Mouse (Mus musculus) heart, adult 11 months (tissue): Measurements from ENCODE around the gene Trim37.

ENCODE experiments used
- DNase-seq: peaks from one replicate; pipeline ENCODE4 v3.0.0; 2022

The Trim37 gene

GRCm38 (mm10) chr11:87126824-87127816, at the start of gene Trim37:
Trim37 (plus strand) TSS chr11:87127077.
- DNase-seq, result peak; percentile 99

DNA sequence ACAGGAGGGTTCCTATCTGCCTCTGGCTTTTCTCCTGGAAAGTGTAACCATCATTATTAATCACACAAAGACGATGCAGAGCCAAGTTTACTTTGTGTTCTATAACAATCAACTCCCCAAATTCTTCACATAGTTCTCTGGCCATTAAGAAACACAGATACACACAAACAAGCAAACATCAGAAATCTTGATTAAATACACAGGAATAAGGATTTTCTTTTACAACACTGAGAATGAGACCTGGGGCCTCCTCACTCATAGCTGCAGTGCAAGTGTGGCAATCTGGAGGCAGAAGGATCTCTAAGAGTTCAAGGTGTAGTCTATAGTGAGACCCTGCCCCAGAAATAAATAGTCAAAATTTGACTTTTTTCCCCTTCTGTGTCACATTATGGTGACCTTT, 43.2 kb upstream of the Trim37 start:
- no peak for DNase-seq

GRCm38 (mm10) chr11:87085461-87085860, 41.4 kb upstream of the Trim37 start:
- DNase-seq, result peak; percentile 90

DNA sequence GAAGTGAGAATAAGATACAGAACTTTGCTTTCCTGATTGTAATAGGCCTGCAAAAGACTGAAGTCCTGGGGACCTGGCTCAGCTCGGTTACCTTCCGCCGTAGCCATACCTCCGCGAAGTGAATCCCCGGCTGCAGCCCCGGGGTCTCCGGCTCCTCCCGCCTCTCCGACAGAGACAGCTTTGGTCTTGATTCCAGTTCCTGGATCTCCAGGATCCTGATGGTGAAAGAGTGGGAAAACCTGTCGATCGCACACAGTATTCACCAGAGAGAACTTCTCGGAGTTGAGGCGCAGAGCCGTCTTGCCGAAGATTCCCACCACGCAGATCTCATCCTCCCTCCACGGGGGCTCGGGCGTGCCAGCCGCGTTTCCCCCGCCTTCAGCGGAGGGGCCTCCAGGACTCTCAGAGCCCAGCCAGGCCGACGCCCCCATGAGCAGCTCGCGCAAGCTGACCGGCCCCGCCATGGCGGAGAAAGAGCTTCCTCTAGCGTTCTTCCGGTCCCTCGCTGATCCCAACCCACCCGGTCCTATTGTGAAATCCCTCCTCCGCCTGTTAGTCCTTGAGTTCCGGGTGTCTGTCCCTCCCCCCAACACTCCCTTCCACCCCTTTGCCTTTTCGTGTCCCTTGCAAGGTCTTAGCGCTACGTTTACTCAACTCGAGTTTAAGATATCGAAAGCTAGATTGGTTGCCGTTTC, 40.4 kb upstream of the Trim37 start, which contains the start of gene Smg8:
TSS of gene Smg8 (minus strand) at position 485 of the 695 bp plus-strand sequence.
- peak; percentile 98 for DNase-seq

GRCm38 (mm10) chr11:87087142-87087541, 39.7 kb upstream of the Trim37 start:
- DNase-seq, result no peak

DNA sequence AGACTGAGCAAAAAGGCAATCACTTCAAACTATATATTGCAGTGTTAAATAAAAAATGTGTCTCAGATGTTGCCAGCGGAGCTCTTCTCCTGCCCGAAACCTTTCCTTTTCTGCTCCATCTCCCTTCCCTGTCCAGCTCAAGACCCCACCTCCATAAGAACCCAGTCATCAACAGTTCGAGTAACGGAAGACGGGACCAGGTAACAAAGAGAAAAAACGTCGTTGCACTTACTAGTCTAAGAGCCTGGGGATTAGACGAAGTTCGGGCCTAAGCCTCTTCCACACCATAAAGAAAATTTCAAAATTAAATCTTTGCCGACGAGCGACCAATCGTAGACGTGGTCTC, 18.5 kb upstream of the Trim37 start, which contains the start of gene Prr11:
TSS of gene Prr11 (minus strand) at position 300 of the 346 bp plus-strand sequence.
- DNase-seq, result no peak

GRCm38 (mm10) chr11:87108755-87109518, 17.9 kb upstream of the Trim37 start, which contains the start of gene Ska2:
Ska2 (plus strand) TSS chr11:87109234.
- DNase-seq, result peak; percentile 100

DNA sequence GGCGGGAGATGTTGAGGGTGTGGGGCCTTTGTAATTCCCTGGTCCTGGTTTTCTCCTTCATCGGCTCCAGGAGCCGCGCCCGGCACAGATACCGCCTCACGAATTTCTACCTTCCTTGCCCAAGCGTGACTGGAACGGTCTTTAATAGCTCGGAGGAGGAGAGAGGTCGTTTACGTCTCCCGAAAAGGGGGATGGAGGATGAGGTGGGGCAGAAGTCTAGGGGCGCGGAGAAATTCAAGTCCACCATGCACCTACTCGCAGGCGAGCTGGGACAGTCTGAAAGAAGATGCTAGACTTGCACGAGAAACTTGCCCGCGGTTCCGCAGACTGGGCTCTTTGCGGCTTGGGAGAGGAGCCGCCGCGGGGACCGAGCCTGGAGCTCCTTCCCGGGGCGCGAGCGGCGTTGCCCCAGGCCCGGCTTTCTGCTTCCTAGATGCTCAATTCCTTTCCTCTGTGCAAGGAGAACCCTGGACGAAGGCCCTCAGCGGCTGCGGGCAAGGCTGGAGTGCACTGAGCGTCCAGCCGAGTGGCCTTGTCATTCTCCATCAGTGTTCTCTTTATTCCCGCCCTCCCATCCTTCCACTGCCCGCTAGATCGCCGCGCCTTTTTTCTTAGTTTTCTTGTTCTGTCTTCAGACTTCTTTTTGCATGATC, 17.2 kb upstream of the Trim37 start:
- no peak for DNase-seq

- DNase-seq, result no peak
Measured at GRCm38 (mm10) chr11:87110172-87110909, 16.5 kb upstream of the Trim37 start.

DNA sequence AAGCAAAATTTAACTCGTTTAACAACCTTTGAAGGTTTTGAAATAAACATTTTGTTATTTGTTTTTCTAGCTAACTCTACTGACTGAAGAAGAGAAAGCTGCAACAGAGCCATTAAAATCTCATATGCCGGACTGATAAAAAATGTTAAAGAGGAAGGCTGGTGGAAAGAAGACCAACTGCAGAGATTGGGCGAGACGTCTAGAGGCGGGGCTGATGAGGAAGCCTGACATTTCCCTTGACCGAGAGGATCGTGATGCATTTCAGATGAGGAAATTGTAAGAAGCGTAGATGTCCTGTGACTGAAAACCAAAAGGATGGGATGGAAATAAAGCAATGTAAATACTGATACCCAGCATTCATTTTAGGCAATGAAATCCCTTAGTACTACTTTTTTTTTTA, 5.0 kb upstream of the Trim37 start:
- no peak for DNase-seq

DNA sequence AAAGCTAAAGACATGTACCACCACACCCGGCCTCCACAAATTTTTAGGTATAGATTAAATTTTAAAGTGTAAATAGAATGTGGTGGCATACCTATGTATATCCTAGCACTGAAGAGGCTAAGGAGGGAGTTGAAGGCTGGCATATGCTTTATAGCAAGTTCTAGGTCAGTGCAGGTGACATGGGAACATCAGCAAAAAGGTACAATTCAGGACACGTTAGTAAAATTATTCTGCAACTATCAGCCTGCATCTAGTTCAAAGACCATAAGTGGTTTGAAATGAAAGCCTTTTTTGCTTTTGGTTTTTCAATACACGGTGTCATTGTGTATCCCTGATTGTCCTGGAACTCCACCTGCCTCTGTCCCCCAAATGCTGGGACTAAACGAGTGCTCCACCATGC, 1.3 kb upstream of the Trim37 start:
- DNase-seq, result no peak

- DNase-seq, result no peak
Measured at GRCm38 (mm10) chr11:87126281-87126823, 525 bp upstream of the Trim37 start.

GRCm38 (mm10) chr11:87136233-87136632, 9.4 kb downstream of the Trim37 start:
- no peak for DNase-seq

GRCm38 (mm10) chr11:87158012-87158411, 31.1 kb downstream of the Trim37 start:
- peak; percentile 28 for DNase-seq

DNA sequence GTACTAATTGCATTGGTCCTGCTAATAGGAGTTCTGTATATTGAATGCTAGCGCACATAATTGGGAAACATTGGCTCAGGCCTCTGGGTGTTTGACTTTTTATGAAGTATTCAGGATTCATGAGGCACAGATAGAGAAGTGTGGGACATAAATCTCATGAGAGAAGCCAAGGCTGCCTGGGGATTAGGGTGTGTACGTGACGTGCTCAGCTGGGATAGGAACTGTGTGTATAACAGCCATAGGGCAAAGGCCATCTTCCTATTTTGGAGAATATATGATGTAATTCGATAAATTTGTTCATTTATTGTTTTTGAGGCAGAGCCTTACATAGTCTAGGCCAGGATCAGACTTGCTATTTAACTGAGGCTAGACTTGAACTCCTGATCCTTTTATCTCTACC, 35.8 kb downstream of the Trim37 start:
- DNase-seq, result peak; percentile 50

DNA sequence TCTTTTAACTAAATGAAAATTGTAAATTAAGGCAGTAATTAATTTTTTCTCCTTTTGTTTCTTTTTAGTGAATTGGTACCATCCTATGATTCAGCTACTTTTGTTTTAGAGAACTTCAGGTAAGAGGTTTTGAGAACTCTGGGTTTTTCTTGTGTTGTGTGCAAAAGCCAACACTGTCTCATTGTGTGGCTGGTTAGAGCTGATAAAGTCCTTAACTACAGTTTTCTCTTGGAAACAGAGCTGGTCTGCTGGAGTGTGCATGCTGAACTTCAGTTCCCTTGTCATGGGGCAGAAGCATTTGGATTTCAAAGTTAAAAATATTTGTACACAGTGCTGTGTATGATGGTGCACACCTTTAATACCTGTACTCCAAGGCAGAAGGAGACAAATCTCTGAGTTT, 36.9 kb downstream of the Trim37 start:
- no peak for DNase-seq

- no peak for DNase-seq
Measured at GRCm38 (mm10) chr11:87173625-87174024, 46.7 kb downstream of the Trim37 start.

DNA sequence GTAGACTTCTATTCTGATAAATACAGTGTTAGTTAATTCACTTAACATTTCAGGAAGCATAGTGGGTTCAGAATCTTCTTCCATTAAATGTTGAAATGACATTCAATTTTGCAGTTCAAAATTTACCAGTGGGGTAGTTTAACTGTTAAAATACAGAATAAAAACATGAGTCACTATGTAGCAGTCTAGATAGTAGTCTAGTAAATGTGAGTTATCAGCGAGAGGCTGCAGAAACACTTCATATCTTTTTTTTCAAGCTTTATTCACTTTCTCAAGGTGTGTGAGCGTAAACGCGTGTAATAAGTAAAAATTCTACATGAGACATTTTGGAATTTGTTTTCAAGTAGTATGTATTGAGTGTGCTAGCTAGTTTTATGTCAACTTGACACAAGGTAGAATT, 48.2 kb downstream of the Trim37 start:
- no peak for DNase-seq

- peak; percentile 4 for DNase-seq
Measured at GRCm38 (mm10) chr11:87212313-87212712, 85.4 kb downstream of the Trim37 start.

GRCm38 (mm10) chr11:87222686-87223085, 95.8 kb downstream of the Trim37 start:
- peak; percentile 57 for DNase-seq

DNA sequence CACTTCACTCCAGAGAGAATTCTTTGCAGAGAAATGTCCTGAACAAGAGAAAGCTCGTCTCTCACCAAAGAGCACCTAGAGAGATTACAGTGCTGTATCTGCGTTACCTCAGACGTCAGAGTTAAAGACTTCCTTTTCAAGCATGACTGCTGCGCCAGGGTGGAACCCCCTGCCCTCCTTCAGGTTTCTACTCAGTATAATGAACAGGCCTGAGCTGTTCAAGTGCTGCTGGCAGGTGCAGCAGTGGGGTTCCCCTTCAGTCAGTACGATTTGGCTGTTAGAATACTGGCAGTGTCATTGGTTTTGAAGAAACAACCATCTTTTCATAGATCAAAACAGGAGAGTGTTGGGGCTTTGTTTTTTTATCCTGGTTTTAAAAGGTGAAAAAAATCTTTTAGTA, 100.2 kb downstream of the Trim37 start:
- no peak for DNase-seq
